Mouse (Mus musculus) kidney, adult 2 months (tissue): ENCODE data around the gene 4921517D22Rik.

Source experiments
- CTCF ChIP-seq: fragments of 200-500 bp; conservative IDR thresholded peaks from 2 replicates; pipeline ENCODE4 v1.5.1; 2011; ENCODE audit warnings: low read depth, mild to moderate bottlenecking, control low read depth, low read length, moderate library complexity, mixed read lengths; ENCODE audit not compliant: insufficient read depth, insufficient read length
- POLR2A ChIP-seq: fragments of 200-500 bp; IDR thresholded peaks from one replicate; pipeline ENCODE4 v1.6.1; 2011; ENCODE audit warnings: low read depth, low read length, control low read depth

- no peak for TF ChIP-seq POLR2A
- no peak for TF ChIP-seq CTCF
Observed at GRCm38 (mm10) chr13:59691478-59691877, 2.4 kb downstream of the 4921517D22Rik start.
